Mouse (Mus musculus) erythroblast, embryonic 14.5 days (primary cell): ENCODE results near the gene Tnrc6a.

ENCODE experiments used
- GATA1 ChIP-seq: IDR thresholded peaks from 2 replicates; pipeline ENCODE4 v1.6.1; 2012; ENCODE audit warnings: low read length, inconsistent platforms, mixed read lengths
- TAL1 ChIP-seq: IDR thresholded peaks from 3 replicates; pipeline ENCODE4 v1.6.1; 2012; ENCODE audit warnings: low read length, inconsistent platforms, mixed read lengths

GRCm38 (mm10) chr7:123088920-123089319 lies 34.8 kb upstream of the Tnrc6a start:
- TF ChIP-seq GATA1 (0 out of 2 replicates have a peak, but pooled peaks have one; percentile 1), TAL1 (no peak)
